Mouse (Mus musculus) stomach, embryonic 16.5 days (tissue): ENCODE measurements around the gene Anapc2. TPM values are rescaled to one million over a fixed set of nuclear protein-coding genes. Genes with fewer than 3 reads are reported as not detected.

Experiments used
- ATAC-seq: fragments of 200-750 bp; cut with Nextera tagmentation; 2 replicates; pipeline ENCODE4 v1.8.0; 2017; ENCODE audit warnings: moderate number of reproducible peaks, moderate TSS enrichment; ENCODE audit not compliant: insufficient read depth, low FRiP score
- H3K27ac ChIP-seq: fragments of 300-500 bp; sonication (generic); 2 replicates; pipeline ENCODE4 v1.5.1; 2014; ENCODE audit warnings: low read length
- H3K27me3 ChIP-seq: fragments of 300-500 bp; sonication (generic); 2 replicates; pipeline ENCODE4 v1.6.1; 2014; ENCODE audit warnings: low read length, control low read depth, mixed read lengths; ENCODE audit not compliant: control insufficient read depth, insufficient read depth
- H3K36me3 ChIP-seq: fragments of 300-500 bp; sonication (generic); 2 replicates; pipeline ENCODE4 v1.6.1; 2014; ENCODE audit warnings: low read length; ENCODE audit not compliant: control insufficient read depth, insufficient read depth
- H3K4me1 ChIP-seq: fragments of 300-500 bp; sonication (generic); 2 replicates; pipeline ENCODE4 v1.6.1; 2014; ENCODE audit warnings: low read length, control low read depth, mixed read lengths; ENCODE audit not compliant: control insufficient read depth, insufficient read depth
- H3K4me2 ChIP-seq: fragments of 300-500 bp; sonication (generic); 2 replicates; pipeline ENCODE4 v1.6.1; 2014; ENCODE audit warnings: low read depth, low read length, mixed read lengths
- H3K4me3 ChIP-seq: fragments of 300-500 bp; sonication (generic); replicated peaks from 2 replicates; pipeline ENCODE4 v1.5.1; 2014; ENCODE audit warnings: mild to moderate bottlenecking, low read length
- H3K9ac ChIP-seq: fragments of 300-500 bp; sonication (generic); 2 replicates; pipeline ENCODE4 v1.6.1; 2014; ENCODE audit warnings: low read length
- H3K9me3 ChIP-seq: fragments of 300-500 bp; sonication (generic); replicated peaks from 2 replicates; pipeline ENCODE4 v1.6.1; 2016; ENCODE audit warnings: low read length, control low read depth; ENCODE audit not compliant: control insufficient read depth
- WGBS: fragments of 180-500 bp; shearing (Covaris S2); extraction: QIAGEN DNeasy Blood & Tissue Kit; methylation state at CpG from one replicate; pipeline ENCODE4 v1.1.7; 2014; 5-methylcytosine and 5-hydroxymethylcytosine counted together
- polyA plus RNA-seq: library from polyadenylated mRNA; unstranded; fragments of >200 nt; fragmentation: Nextera tagmentation; extraction: Ambion mirVana; gene quantifications from 2 replicates; pipeline ENCODE4 v1.2.1, GENCODE M21; 2015

Anapc2 gene
- polyA plus RNA-seq = 123 and 134 TPM in 2 replicates

- H3K4me1 ChIP-seq = peaks cover 34% of the 10 kb centered on the region
- H3K4me2 ChIP-seq = peak within 1 kb of the TSS; percentile 94
- peak within 1 kb of the TSS; percentile 93 for H3K4me3 ChIP-seq
- ATAC-seq = peak; percentile 97
- H3K9me3 ChIP-seq = no peaks in the 10 kb centered on the region
- under 1% methylated on average over 55 of the region's 55 CpGs for WGBS
- H3K9ac ChIP-seq = peak within 1 kb of the TSS; percentile 94
- H3K36me3 ChIP-seq = peaks cover 31% of the 10 kb centered on the region
- peak within 1 kb of the TSS; percentile 94 for H3K27ac ChIP-seq
- no peaks in the 10 kb centered on the region for H3K27me3 ChIP-seq
Measured at GRCm38 (mm10) chr2:25271827-25272511, at the start of gene Anapc2, which contains the start of gene Ssna1. TSS of gene Anapc2 (plus strand) at chr2:25272478. TSS of gene Ssna1 (minus strand) at chr2:25272438.

- H3K9ac ChIP-seq = peak overlapping the region; percentile 91
- under 1% methylated on average over 53 of the region's 53 CpGs for WGBS
- H3K9me3 ChIP-seq = no peaks in the 10 kb centered on the region
- peak overlapping the region; percentile 93 for H3K4me3 ChIP-seq
- ATAC-seq = peak; percentile 67
- H3K36me3 ChIP-seq = 0 out of 2 replicates have a peak, but pooled peaks cover 5% of the 10 kb centered on the region
- peak overlapping the region; percentile 98 for H3K27ac ChIP-seq
- H3K4me2 ChIP-seq = peak overlapping the region; percentile 98
- H3K4me1 ChIP-seq = peaks cover 21% of the 10 kb centered on the region
- H3K27me3 ChIP-seq = no peaks in the 10 kb centered on the region
Measured at GRCm38 (mm10) chr2:25223681-25224491, 48.4 kb upstream of the Anapc2 start.

GRCm38 (mm10) chr2:25224492-25224765, 47.8 kb upstream of the Anapc2 start, which contains the start of gene Tubb4b:
TSS of gene Tubb4b (minus strand) at chr2:25224702.
- no peaks in the 10 kb centered on the region for H3K27me3 ChIP-seq
- peak within 1 kb of the TSS; percentile 99 for H3K27ac ChIP-seq
- WGBS = 0% methylated on average over 17 of the region's 17 CpGs
- H3K36me3 ChIP-seq = 0 out of 2 replicates have a peak, but pooled peaks cover 5% of the 10 kb centered on the region
- peak within 1 kb of the TSS; percentile 93 for H3K4me3 ChIP-seq
- ATAC-seq = no peak
- H3K4me1 ChIP-seq = peaks cover 22% of the 10 kb centered on the region
- H3K4me2 ChIP-seq = peak within 1 kb of the TSS; percentile 98
- H3K9ac ChIP-seq = peak within 1 kb of the TSS; percentile 91
- H3K9me3 ChIP-seq = no peaks in the 10 kb centered on the region

- Histone ChIP-seq H3K27ac (peak overlapping the region; percentile 99), H3K9ac (peak overlapping the region; percentile 75), H3K4me2 (peak overlapping the region; percentile 60), H3K27me3 (no peaks in the 10 kb centered on the region), H3K4me3 (peak overlapping the region; percentile 63), H3K9me3 (no peaks in the 10 kb centered on the region), H3K36me3 (0 out of 2 replicates have a peak, but pooled peaks cover 5% of the 10 kb centered on the region), H3K4me1 (peaks cover 22% of the 10 kb centered on the region)
- peak; percentile 95 for ATAC-seq
- 2% methylated on average over 41 of the region's 41 CpGs for WGBS
Measured at GRCm38 (mm10) chr2:25224766-25225752, 47.2 kb upstream of the Anapc2 start.

- ATAC-seq = no peak
- peak overlapping the region; percentile 75; the same call in 1 of the 2 replicates for H3K9ac ChIP-seq
- WGBS = 68% methylated on average over 8 of the region's 8 CpGs
Measured at GRCm38 (mm10) chr2:25225811-25226379, 46.4 kb upstream of the Anapc2 start.

GRCm38 (mm10) chr2:25226864-25227263, 45.4 kb upstream of the Anapc2 start:
- Histone ChIP-seq H3K27ac (no peak overlapping the region), H3K9ac (no peak overlapping the region), H3K4me3 (no peak overlapping the region), H3K4me2 (no peak overlapping the region), H3K4me1 (peaks cover 22% of the 10 kb centered on the region), H3K36me3 (0 out of 2 replicates have a peak, but pooled peaks cover 3% of the 10 kb centered on the region), H3K27me3 (no peaks in the 10 kb centered on the region; the same call in 1 of the 2 replicates), H3K9me3 (no peaks in the 10 kb centered on the region)
- WGBS = 78% methylated on average over 5 of the region's 5 CpGs
- ATAC-seq = no peak

More at GRCm38 (mm10) chr2:25225811-25226379, 46.4 kb upstream of the Anapc2 start:
- Histone ChIP-seq H3K36me3 (0 out of 2 replicates have a peak, but pooled peaks cover 5% of the 10 kb centered on the region), H3K4me2 (peak overlapping the region; percentile 60), H3K4me1 (peaks cover 22% of the 10 kb centered on the region), H3K9me3 (no peaks in the 10 kb centered on the region), H3K4me3 (peak overlapping the region; percentile 63), H3K27me3 (no peaks in the 10 kb centered on the region), H3K27ac (peak overlapping the region; percentile 99)

- 94% methylated on average over 4 of the region's 4 CpGs for WGBS
- ATAC-seq = no peak
- no peaks in the 10 kb centered on the region for H3K36me3 ChIP-seq
- no peak overlapping the region for H3K4me2 ChIP-seq
- no peak overlapping the region for H3K9ac ChIP-seq
- H3K4me3 ChIP-seq = no peak overlapping the region
- no peaks in the 10 kb centered on the region for H3K9me3 ChIP-seq
- no peak overlapping the region for H3K27ac ChIP-seq
- no peaks in the 10 kb centered on the region; the same call in 1 of the 2 replicates for H3K27me3 ChIP-seq
- H3K4me1 ChIP-seq = peaks cover 22% of the 10 kb centered on the region
Measured at GRCm38 (mm10) chr2:25227406-25227805, 44.9 kb upstream of the Anapc2 start.

- 0 out of 2 replicates have a peak, but pooled peaks have one; percentile 5 for ATAC-seq
- no peaks in the 10 kb centered on the region for H3K36me3 ChIP-seq
- H3K4me1 ChIP-seq = peaks cover 20% of the 10 kb centered on the region
- H3K9me3 ChIP-seq = no peaks in the 10 kb centered on the region
- no peaks in the 10 kb centered on the region; the same call in 1 of the 2 replicates for H3K27me3 ChIP-seq
- H3K9ac ChIP-seq = peak overlapping the region; percentile 64
- H3K4me2 ChIP-seq = peak overlapping the region; percentile 49
- H3K27ac ChIP-seq = peak overlapping the region; percentile 72
- WGBS = 2% methylated on average over 7 of the region's 7 CpGs
- H3K4me3 ChIP-seq = peak overlapping the region; percentile 30
Measured at GRCm38 (mm10) chr2:25228431-25228889, 43.8 kb upstream of the Anapc2 start.
